Mouse (Mus musculus) heart, adult 2 months (tissue): Measurements from ENCODE around the gene Bdkrb1.

ENCODE experiments used
- CTCF ChIP-seq: fragments of 200-600 bp; IDR thresholded peaks from 2 replicates; pipeline ENCODE4 v1.8.1; 2022; ENCODE audit warnings: antibody characterized with exemption, mild to moderate bottlenecking, moderate library complexity
- EP300 ChIP-seq: fragments of 200-500 bp; IDR thresholded peaks from 2 replicates; pipeline ENCODE4 v1.6.1; 2011; ENCODE audit warnings: low read depth, low read length, control low read depth; ENCODE audit not compliant: insufficient read depth

- TF ChIP-seq EP300 = no peak
- TF ChIP-seq CTCF = no peak
Observed at GRCm38 (mm10) chr12:105572622-105573021, 30.3 kb upstream of the Bdkrb1 start.
